Mouse (Mus musculus): ENCODE results near the gene Ddx46.
"Not testable (repeated sequence)": the region's sequence is repeated elsewhere in the genome, so short reads cannot be mapped to it uniquely, and the experiment has no call there.

Ddx46 gene

GRCm38 (mm10) chr13:55636185-55636983 lies 1.6 kb downstream of the Ddx46 start:
- no peak for ATAC-seq (ENCODE audit: insufficient number of reproducible peaks, low FRiP score, low TSS enrichment)

GRCm38 (mm10) chr13:55640480-55640879 lies 5.7 kb downstream of the Ddx46 start:
- ATAC-seq (ENCODE audit: insufficient number of reproducible peaks, low FRiP score, low TSS enrichment), result not testable (repeated sequence)

GRCm38 (mm10) chr13:55644525-55644924 lies 9.7 kb downstream of the Ddx46 start:
- no peak for ATAC-seq (ENCODE audit: insufficient number of reproducible peaks, low FRiP score, low TSS enrichment)

- ATAC-seq (ENCODE audit: insufficient number of reproducible peaks, low FRiP score, low TSS enrichment), result no peak
Observed at GRCm38 (mm10) chr13:55650098-55650497, 15.3 kb downstream of the Ddx46 start.

GRCm38 (mm10) chr13:55650980-55651379 lies 16.2 kb downstream of the Ddx46 start:
- ATAC-seq (ENCODE audit: insufficient number of reproducible peaks, low FRiP score, low TSS enrichment), result no peak

- ATAC-seq (ENCODE audit: insufficient number of reproducible peaks, low FRiP score, low TSS enrichment), result no peak
Observed at GRCm38 (mm10) chr13:55668550-55668949, 33.7 kb downstream of the Ddx46 start.

GRCm38 (mm10) chr13:55672711-55673110 lies 37.9 kb downstream of the Ddx46 start:
- no peak for ATAC-seq (ENCODE audit: insufficient number of reproducible peaks, low FRiP score, low TSS enrichment)

- ATAC-seq (ENCODE audit: insufficient number of reproducible peaks, low FRiP score, low TSS enrichment), result no peak
Observed at GRCm38 (mm10) chr13:55677364-55677763, 42.5 kb downstream of the Ddx46 start.

- no peak for ATAC-seq (ENCODE audit: insufficient number of reproducible peaks, low FRiP score, low TSS enrichment)
Observed at GRCm38 (mm10) chr13:55682201-55682600, 47.4 kb downstream of the Ddx46 start.

- ATAC-seq (ENCODE audit: insufficient number of reproducible peaks, low FRiP score, low TSS enrichment), result no peak
Observed at GRCm38 (mm10) chr13:55683581-55683980, 48.8 kb downstream of the Ddx46 start.

GRCm38 (mm10) chr13:55686107-55686633 lies 51.3 kb downstream of the Ddx46 start:
- no peak for ATAC-seq (ENCODE audit: insufficient number of reproducible peaks, low FRiP score, low TSS enrichment)

- no peak for ATAC-seq (ENCODE audit: insufficient number of reproducible peaks, low FRiP score, low TSS enrichment)
Observed at GRCm38 (mm10) chr13:55687927-55688602, 53.2 kb downstream of the Ddx46 start.

GRCm38 (mm10) chr13:55692535-55693242 lies 57.9 kb downstream of the Ddx46 start, which contains the start of gene B230219D22Rik:
Gene B230219D22Rik (plus strand): TSS chr13:55693124.
- peak; percentile 98 for ATAC-seq (ENCODE audit: insufficient number of reproducible peaks, low FRiP score, low TSS enrichment)

GRCm38 (mm10) chr13:55693243-55693721 lies 58.5 kb downstream of the Ddx46 start:
- peak; percentile 78 for ATAC-seq (ENCODE audit: insufficient number of reproducible peaks, low FRiP score, low TSS enrichment)

GRCm38 (mm10) chr13:55694110-55694509 lies 59.3 kb downstream of the Ddx46 start:
- no peak for ATAC-seq (ENCODE audit: insufficient number of reproducible peaks, low FRiP score, low TSS enrichment)

GRCm38 (mm10) chr13:55695989-55696388 lies 61.2 kb downstream of the Ddx46 start:
- ATAC-seq (ENCODE audit: insufficient number of reproducible peaks, low FRiP score, low TSS enrichment), result not testable (repeated sequence)

- ATAC-seq (ENCODE audit: insufficient number of reproducible peaks, low FRiP score, low TSS enrichment), result no peak
Observed at GRCm38 (mm10) chr13:55704301-55704700, 69.5 kb downstream of the Ddx46 start.

GRCm38 (mm10) chr13:55712846-55713245 lies 78.0 kb downstream of the Ddx46 start:
- ATAC-seq (ENCODE audit: insufficient number of reproducible peaks, low FRiP score, low TSS enrichment), result no peak

GRCm38 (mm10) chr13:55714501-55715166 lies 79.8 kb downstream of the Ddx46 start, which contains the start of gene Txndc15:
Gene Txndc15 (plus strand): TSS chr13:55714650.
- peak; percentile 86 for ATAC-seq (ENCODE audit: insufficient number of reproducible peaks, low FRiP score, low TSS enrichment)

- no peak for ATAC-seq (ENCODE audit: insufficient number of reproducible peaks, low FRiP score, low TSS enrichment)
Observed at GRCm38 (mm10) chr13:55715167-55715512, 80.3 kb downstream of the Ddx46 start.
